Mouse (Mus musculus): ENCODE results near the gene Rfxap. TPM values are rescaled to one million over a fixed set of nuclear protein-coding genes. Genes with fewer than 3 reads are reported as not detected.

Rfxap gene
- polyA plus RNA-seq, 1 experiment from 2014 or later: 62.4 TPM

DNA sequence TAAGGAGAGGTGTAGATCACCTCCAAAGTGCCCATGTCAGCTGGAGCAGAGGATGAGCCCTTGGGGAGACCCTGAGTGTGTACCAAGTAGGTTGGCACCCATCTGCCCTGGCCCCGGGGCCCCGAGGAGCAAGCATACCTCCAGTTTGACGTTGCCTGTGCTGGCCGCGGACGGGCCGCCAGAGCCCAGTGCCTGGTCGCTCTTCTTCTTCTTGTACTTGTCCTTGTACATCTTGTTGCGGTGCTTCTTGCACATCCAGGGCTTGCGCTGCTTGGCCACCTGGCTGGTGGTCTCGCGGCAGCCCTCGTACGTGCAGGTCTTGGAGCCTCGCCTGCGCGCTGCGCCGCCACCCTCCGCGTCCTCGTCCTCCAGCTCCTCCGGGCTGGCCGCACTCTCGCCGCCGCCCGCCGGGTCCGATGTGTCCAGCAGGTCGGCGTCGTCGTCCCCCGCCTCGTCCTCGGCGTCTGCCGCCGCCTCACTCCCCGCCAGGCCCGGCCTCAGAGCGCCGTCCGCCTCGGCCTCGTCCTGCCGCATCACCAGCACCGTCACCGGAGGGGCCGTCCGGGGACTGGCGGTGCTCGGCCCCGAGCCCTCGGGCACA lies 430 bp downstream of the Rfxap start:
- peak overlapping the region; percentile 88 for H3K4me3 ChIP-seq (ENCODE audit: low read depth, low read length)
- DNase-seq (ENCODE audit: low spot score) (no peak), ATAC-seq (ENCODE audit: low FRiP score) (peak; percentile 21)
- under 1% methylated on average over 54 of the region's 56 CpGs for WGBS
- H3K27me3 ChIP-seq (ENCODE audit: control insufficient read depth, insufficient read depth, low read length): no peaks in the 10 kb centered on the region
- H3K27ac ChIP-seq (ENCODE audit: low read depth, low read length): peak overlapping the region; percentile 94
- H3K4me1 ChIP-seq (replicated peaks; ENCODE audit: control insufficient read depth, insufficient read depth, low read length): no peaks in the 10 kb centered on the region; the same call in 1 of the 2 replicates
- no peaks in the 10 kb centered on the region for H3K9me3 ChIP-seq (ENCODE audit: control insufficient read depth, low read length)
- H3K4me2 ChIP-seq (replicated peaks; ENCODE audit: low read depth, low read length): peak overlapping the region; percentile 96
- no peaks in the 10 kb centered on the region for H3K36me3 ChIP-seq (ENCODE audit: control insufficient read depth, insufficient read depth, low read length)
- peak overlapping the region; percentile 94 for H3K9ac ChIP-seq (ENCODE audit: low read depth, low read length)

DNA sequence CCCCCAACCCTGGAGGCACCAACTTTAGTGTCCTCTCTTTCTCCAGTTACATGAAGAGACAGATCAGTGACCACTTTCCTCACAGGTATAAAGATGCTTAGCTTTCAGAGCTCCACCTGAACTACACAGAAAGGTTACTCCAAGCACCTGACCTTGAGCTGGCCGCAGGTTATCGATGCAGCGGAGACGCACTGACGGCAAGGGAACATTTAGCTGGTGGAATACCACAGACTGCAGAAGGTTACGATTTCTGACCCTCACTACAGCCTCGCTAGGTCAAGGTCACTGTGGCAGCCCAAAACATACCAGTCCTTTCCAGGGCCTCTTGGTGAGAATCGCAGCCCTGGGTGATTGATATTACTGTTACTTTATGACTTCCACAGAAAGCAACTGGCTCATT lies 3.9 kb downstream of the Rfxap start:
- H3K36me3 ChIP-seq (ENCODE audit: control insufficient read depth, insufficient read depth, low read length): no peaks in the 10 kb centered on the region
- WGBS: 95% methylated on average over 8 of the region's 8 CpGs
- DNase-seq (ENCODE audit: low spot score) (no peak), ATAC-seq (ENCODE audit: low FRiP score) (no peak)
- no peak overlapping the region for H3K4me3 ChIP-seq (ENCODE audit: low read depth, low read length)
- H3K9ac ChIP-seq (ENCODE audit: low read depth, low read length): no peak overlapping the region
- H3K9me3 ChIP-seq (ENCODE audit: control insufficient read depth, low read length): no peaks in the 10 kb centered on the region
- H3K4me1 ChIP-seq (replicated peaks; ENCODE audit: control insufficient read depth, insufficient read depth, low read length): no peaks in the 10 kb centered on the region; the same call in 1 of the 2 replicates
- no peak overlapping the region for H3K4me2 ChIP-seq (replicated peaks; ENCODE audit: low read depth, low read length)
- no peaks in the 10 kb centered on the region for H3K27me3 ChIP-seq (ENCODE audit: control insufficient read depth, insufficient read depth, low read length)
- H3K27ac ChIP-seq (ENCODE audit: low read depth, low read length): no peak overlapping the region

DNA sequence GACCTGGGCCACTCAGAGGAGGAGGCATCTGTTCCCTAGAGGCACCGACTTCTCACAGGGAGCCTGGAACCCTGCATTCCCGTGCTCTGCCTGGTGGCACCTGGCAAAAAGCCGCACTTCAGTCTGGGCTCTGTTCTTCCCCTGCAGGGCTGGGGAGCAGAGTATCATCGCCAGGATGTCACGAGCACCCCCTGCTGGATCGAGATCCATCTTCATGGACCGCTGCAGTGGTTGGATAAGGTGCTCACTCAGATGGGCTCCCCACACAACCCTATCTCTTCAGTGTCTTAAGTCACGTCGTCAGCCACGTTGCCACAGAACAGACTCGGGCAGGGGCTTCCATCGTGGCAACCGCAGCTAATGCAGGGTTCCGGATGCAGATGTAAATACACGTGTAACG lies 10.4 kb downstream of the Rfxap start:
- 41% methylated on average over 16 of the region's 16 CpGs for WGBS
- H3K4me2 ChIP-seq (replicated peaks; ENCODE audit: low read depth, low read length): no peak overlapping the region
- no peaks in the 10 kb centered on the region for H3K36me3 ChIP-seq (ENCODE audit: control insufficient read depth, insufficient read depth, low read length)
- ATAC-seq (ENCODE audit: low FRiP score) (0 out of 2 replicates have a peak, but pooled peaks have one; percentile 22), DNase-seq (ENCODE audit: low spot score) (peak; percentile 58)
- H3K4me3 ChIP-seq (ENCODE audit: low read depth, low read length): no peak overlapping the region
- H3K9ac ChIP-seq (ENCODE audit: low read depth, low read length): no peak overlapping the region
- H3K9me3 ChIP-seq (ENCODE audit: control insufficient read depth, low read length): no peaks in the 10 kb centered on the region
- H3K27me3 ChIP-seq (ENCODE audit: control insufficient read depth, insufficient read depth, low read length): no peaks in the 10 kb centered on the region
- H3K4me1 ChIP-seq (replicated peaks; ENCODE audit: control insufficient read depth, insufficient read depth, low read length): no peaks in the 10 kb centered on the region
- no peak overlapping the region for H3K27ac ChIP-seq (ENCODE audit: low read depth, low read length)

DNA sequence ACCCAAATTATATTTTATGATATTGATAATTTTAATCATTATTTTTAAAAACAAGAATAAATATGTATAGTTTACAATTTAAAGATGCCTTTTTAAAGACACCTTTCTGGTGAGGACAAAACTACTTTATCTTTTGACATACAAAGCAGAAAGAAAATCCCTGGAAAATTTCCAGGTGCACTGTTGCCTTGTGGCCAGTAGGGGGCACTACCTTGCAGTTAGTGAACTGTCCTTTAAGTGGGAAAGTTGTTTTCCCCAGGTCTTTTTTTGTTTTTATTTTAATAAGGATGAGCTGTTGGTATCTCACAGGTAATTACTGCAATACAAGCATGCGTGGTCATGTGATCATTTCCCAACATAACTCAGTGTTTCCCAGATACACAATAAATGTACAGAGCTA lies 11.8 kb downstream of the Rfxap start:
- H3K9me3 ChIP-seq (ENCODE audit: control insufficient read depth, low read length): no peaks in the 10 kb centered on the region
- H3K27ac ChIP-seq (ENCODE audit: low read depth, low read length): no peak overlapping the region
- ATAC-seq (ENCODE audit: low FRiP score): no peak
- no peaks in the 10 kb centered on the region for H3K27me3 ChIP-seq (ENCODE audit: control insufficient read depth, insufficient read depth, low read length)
- H3K4me2 ChIP-seq (replicated peaks; ENCODE audit: low read depth, low read length): no peak overlapping the region
- WGBS: 94% methylated on average over 1 of the region's 1 CpGs
- H3K4me1 ChIP-seq (replicated peaks; ENCODE audit: control insufficient read depth, insufficient read depth, low read length): no peaks in the 10 kb centered on the region
- H3K36me3 ChIP-seq (ENCODE audit: control insufficient read depth, insufficient read depth, low read length): no peaks in the 10 kb centered on the region
- no peak overlapping the region for H3K4me3 ChIP-seq (ENCODE audit: low read depth, low read length)
- H3K9ac ChIP-seq (ENCODE audit: low read depth, low read length): no peak overlapping the region
- DNase-seq (ENCODE audit: low spot score): peak; percentile 19

DNA sequence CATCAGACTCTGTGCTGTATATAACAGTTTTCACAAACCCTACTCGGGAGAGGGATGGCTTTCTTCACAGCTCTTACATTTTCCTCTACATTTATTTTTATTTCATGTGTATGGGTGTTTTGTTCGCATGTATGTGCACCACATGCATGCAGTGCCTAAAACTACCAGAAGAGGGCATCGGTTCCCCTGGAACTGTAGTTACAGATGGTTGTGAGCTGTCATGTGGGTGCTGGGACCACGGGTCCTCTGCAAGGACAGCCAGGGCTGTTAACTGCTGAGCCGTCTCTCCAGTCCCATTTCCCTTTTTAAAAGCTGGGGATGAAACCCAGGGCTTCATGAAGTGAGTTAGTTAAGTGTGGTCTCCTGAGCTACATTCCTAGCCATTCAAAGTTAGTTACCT lies 12.2 kb downstream of the Rfxap start:
- no peaks in the 10 kb centered on the region for H3K9me3 ChIP-seq (ENCODE audit: control insufficient read depth, low read length)
- ATAC-seq (ENCODE audit: low FRiP score) (no peak), DNase-seq (ENCODE audit: low spot score) (no peak)
- H3K36me3 ChIP-seq (ENCODE audit: control insufficient read depth, insufficient read depth, low read length): no peaks in the 10 kb centered on the region
- no peak overlapping the region for H3K27ac ChIP-seq (ENCODE audit: low read depth, low read length)
- H3K4me2 ChIP-seq (replicated peaks; ENCODE audit: low read depth, low read length): no peak overlapping the region
- no peak overlapping the region for H3K4me3 ChIP-seq (ENCODE audit: low read depth, low read length)
- H3K27me3 ChIP-seq (ENCODE audit: control insufficient read depth, insufficient read depth, low read length): no peaks in the 10 kb centered on the region
- WGBS: 86% methylated on average over 5 of the region's 5 CpGs
- H3K9ac ChIP-seq (ENCODE audit: low read depth, low read length): no peak overlapping the region
- no peaks in the 10 kb centered on the region for H3K4me1 ChIP-seq (replicated peaks; ENCODE audit: control insufficient read depth, insufficient read depth, low read length)

DNA sequence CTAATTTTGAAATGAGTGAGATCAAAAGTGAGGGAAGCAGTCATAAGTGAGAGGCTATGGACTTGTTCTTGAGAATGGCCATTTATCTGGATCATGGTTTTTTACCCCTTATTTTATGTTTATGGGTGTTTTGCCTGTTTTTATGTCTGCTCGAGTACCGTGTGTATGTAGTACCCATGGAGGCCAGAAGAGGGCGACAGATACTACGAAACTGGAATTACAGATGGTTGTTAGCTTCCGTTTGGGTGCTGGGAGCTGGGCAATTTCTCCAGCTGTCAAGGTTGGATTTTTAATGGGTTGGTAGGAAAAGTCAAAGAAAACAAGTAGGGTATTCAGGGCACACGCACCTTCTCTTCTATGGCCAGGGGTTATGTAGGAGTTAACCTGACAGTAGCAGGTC lies 13.8 kb downstream of the Rfxap start:
- H3K4me3 ChIP-seq (ENCODE audit: low read depth, low read length): no peak overlapping the region
- no peaks in the 10 kb centered on the region for H3K27me3 ChIP-seq (ENCODE audit: control insufficient read depth, insufficient read depth, low read length)
- DNase-seq (ENCODE audit: low spot score) (no peak), ATAC-seq (ENCODE audit: low FRiP score) (no peak)
- H3K9ac ChIP-seq (ENCODE audit: low read depth, low read length): no peak overlapping the region
- H3K4me1 ChIP-seq (replicated peaks; ENCODE audit: control insufficient read depth, insufficient read depth, low read length): no peaks in the 10 kb centered on the region
- H3K36me3 ChIP-seq (ENCODE audit: control insufficient read depth, insufficient read depth, low read length): no peaks in the 10 kb centered on the region
- no peak overlapping the region for H3K27ac ChIP-seq (ENCODE audit: low read depth, low read length)
- 82% methylated on average over 6 of the region's 6 CpGs for WGBS
- no peaks in the 10 kb centered on the region for H3K9me3 ChIP-seq (ENCODE audit: control insufficient read depth, low read length)
- no peak overlapping the region for H3K4me2 ChIP-seq (replicated peaks; ENCODE audit: low read depth, low read length)

DNA sequence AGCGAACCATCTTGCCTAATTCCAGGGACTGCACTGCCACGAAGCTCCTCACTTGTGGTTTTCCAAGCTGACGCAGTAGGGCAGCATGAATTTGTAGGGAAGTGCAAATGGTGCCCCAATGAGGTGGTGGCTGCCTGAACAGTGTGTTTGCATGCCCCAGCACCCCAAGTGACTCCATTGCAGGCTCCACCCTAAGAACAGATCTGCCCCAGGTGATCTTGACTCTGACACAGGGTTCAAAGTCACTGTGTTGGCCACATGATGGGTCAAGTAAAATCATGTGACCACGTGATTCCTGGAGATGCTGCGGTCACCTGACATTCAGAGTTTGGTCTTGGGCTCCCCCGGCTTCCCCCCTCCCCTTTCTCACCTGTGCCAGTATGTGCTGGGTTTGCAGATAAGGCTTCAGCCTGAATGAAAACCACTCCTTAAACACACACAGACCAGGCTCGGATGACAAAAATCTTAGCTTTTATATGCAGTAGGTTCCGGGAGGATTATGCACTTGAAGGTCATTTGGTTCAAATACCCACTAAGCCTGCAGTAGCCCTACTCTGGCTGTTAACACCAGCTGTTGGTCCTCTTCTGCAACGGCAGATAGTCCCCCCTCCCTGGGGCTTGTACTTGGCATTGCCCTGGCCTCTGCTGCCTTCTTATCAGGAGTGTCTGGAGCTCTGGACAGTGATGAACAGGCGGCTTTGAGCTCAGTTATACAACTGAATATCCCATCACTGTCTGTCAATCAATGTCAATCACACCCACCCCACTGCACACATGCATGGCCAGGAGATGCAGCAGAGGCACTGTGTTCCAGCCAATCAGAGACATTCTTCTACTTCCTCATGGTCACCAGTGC lies 15.5 kb downstream of the Rfxap start:
- DNase-seq (ENCODE audit: low spot score) (no peak), ATAC-seq (ENCODE audit: low FRiP score) (no peak)
- Histone ChIP-seq H3K9ac (ENCODE audit: low read depth, low read length) (no peak overlapping the region), H3K4me1 (replicated peaks; ENCODE audit: control insufficient read depth, insufficient read depth, low read length) (no peaks in the 10 kb centered on the region), H3K4me3 (ENCODE audit: low read depth, low read length) (no peak overlapping the region), H3K9me3 (ENCODE audit: control insufficient read depth, low read length) (no peaks in the 10 kb centered on the region), H3K27me3 (ENCODE audit: control insufficient read depth, insufficient read depth, low read length) (no peaks in the 10 kb centered on the region), H3K27ac (ENCODE audit: low read depth, low read length) (no peak overlapping the region), H3K36me3 (ENCODE audit: control insufficient read depth, insufficient read depth, low read length) (no peaks in the 10 kb centered on the region), H3K4me2 (replicated peaks; ENCODE audit: low read depth, low read length) (no peak overlapping the region)
- WGBS: 77% methylated on average over 10 of the region's 10 CpGs

DNA sequence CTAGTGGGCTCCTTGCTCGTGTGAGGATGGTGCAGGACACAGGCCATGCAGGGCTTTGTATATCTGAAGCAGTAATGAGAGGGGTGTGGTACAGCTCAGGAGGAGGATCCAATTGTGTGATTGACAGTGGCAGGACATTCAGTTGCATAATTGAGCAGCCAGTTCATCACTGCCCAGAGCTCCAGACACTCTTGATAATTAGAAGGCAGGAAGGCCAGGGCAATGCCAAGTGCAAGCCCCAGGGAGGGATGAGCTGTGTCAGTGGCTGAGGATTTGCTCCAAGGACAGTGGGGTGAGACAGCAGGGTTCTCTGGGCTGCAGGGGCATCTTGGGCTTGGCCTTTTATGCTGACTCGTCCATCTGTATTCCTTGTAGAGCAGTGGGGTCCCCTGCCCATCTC lies 17.0 kb downstream of the Rfxap start:
- Histone ChIP-seq H3K4me1 (replicated peaks; ENCODE audit: control insufficient read depth, insufficient read depth, low read length) (no peaks in the 10 kb centered on the region), H3K4me2 (replicated peaks; ENCODE audit: low read depth, low read length) (no peak overlapping the region), H3K9ac (ENCODE audit: low read depth, low read length) (no peak overlapping the region), H3K9me3 (ENCODE audit: control insufficient read depth, low read length) (no peaks in the 10 kb centered on the region), H3K27me3 (ENCODE audit: control insufficient read depth, insufficient read depth, low read length) (no peaks in the 10 kb centered on the region), H3K4me3 (ENCODE audit: low read depth, low read length) (no peak overlapping the region), H3K27ac (ENCODE audit: low read depth, low read length) (no peak overlapping the region), H3K36me3 (ENCODE audit: control insufficient read depth, insufficient read depth, low read length) (no peaks in the 10 kb centered on the region)
- 54% methylated on average over 2 of the region's 2 CpGs for WGBS
- ATAC-seq (ENCODE audit: low FRiP score) (0 out of 2 replicates have a peak, but pooled peaks have one; percentile 22), DNase-seq (ENCODE audit: low spot score) (no peak)
